13 mouse cellular contexts compared by ENCODE assay signal in the genomic region with DNA sequence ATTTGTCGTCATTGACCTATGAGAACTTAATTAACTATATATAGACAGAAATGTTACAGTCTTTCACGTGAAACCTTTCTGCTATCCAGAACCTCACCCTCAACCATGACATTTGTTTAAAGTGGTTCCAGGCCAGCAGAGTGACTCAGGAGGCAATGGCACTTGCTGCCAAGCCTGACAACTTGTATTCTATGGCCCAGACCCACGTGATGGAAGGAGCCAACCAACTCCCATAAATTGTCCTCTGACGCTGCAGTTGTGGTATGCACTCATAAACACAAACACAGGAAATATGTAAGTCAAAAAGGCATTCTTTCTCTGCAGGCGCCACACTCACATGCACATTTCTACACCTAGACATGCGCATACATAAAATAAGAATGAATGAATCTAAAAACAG.
"Had no signal": no experiment of that assay in that cellular context is flagged by ENCODE, and none has a peak within 500 bp of the region (broad histone marks: within the 10 kb centered on the region; RNA-seq: fewer than 3 reads in every experiment).

No protein-coding gene starts in this region.

- H3K27me3 ChIP-seq: midbrain, embryonic 12.5 days; midbrain, embryonic 15.5 days had no signal

- DNase-seq: kidney, adult 2 months; kidney, postnatal 25 days; layer of hippocampus, postnatal 36 days; liver, postnatal 0 days; lung, embryonic 14.5 days; right cerebral cortex, adult 18-20 months; right cerebral cortex, postnatal 25 days; thymus, adult 18-20 months; thymus, postnatal 36 days had no signal

- H3K4me2 ChIP-seq: liver, embryonic 11.5 days; lung, embryonic 14.5 days; midbrain, embryonic 12.5 days; midbrain, embryonic 15.5 days had no signal

- H3K4me3 ChIP-seq: layer of hippocampus, adult 2 months; midbrain, embryonic 12.5 days; midbrain, embryonic 15.5 days had no signal
